Mouse (Mus musculus) testis, adult 2 months (tissue): ENCODE data around the gene Ppp1r9a. TPM values are rescaled to one million over a fixed set of nuclear protein-coding genes. Genes with fewer than 3 reads are reported as not detected.

Source experiments
- H3K27ac ChIP-seq: fragments of 200-500 bp; 2 replicates; pipeline ENCODE4 v1.5.1; 2012; ENCODE audit warnings: low read depth, low read length; ENCODE audit not compliant: control insufficient read depth, insufficient read depth
- H3K27me3 ChIP-seq: fragments of 200-500 bp; 2 replicates; pipeline ENCODE4 v1.6.1; 2012; ENCODE audit warnings: mild to moderate bottlenecking, low read length, moderate library complexity; ENCODE audit not compliant: control insufficient read depth, insufficient read depth
- H3K36me3 ChIP-seq: fragments of 200-500 bp; 2 replicates; pipeline ENCODE4 v1.6.1; 2012; ENCODE audit warnings: mild to moderate bottlenecking, low read length; ENCODE audit not compliant: control insufficient read depth, insufficient read depth
- H3K4me1 ChIP-seq: fragments of 200-500 bp; 2 replicates; pipeline ENCODE4 v1.6.1; 2012; ENCODE audit warnings: low read length; ENCODE audit not compliant: control insufficient read depth, insufficient read depth
- H3K4me3 ChIP-seq: fragments of 200-500 bp; 2 replicates; pipeline ENCODE4 v1.5.1; 2012; ENCODE audit warnings: low read depth, mild to moderate bottlenecking, low read length, moderate library complexity, mixed read lengths; ENCODE audit not compliant: control insufficient read depth
- CTCF ChIP-seq: fragments of 200-500 bp; IDR thresholded peaks from 2 replicates; pipeline ENCODE4 v1.5.1; 2012; ENCODE audit warnings: low read depth, mild to moderate bottlenecking, inconsistent platforms, low read length, moderate library complexity; ENCODE audit not compliant: control insufficient read depth, insufficient read depth, insufficient replicate concordance
- POLR2A ChIP-seq: fragments of 200-500 bp; IDR thresholded peaks from 2 replicates; pipeline ENCODE4 v1.6.1; 2012; ENCODE audit warnings: low read depth, mild to moderate bottlenecking, inconsistent platforms, low read length, moderate library complexity; ENCODE audit not compliant: control insufficient read depth
- polyA plus RNA-seq: library from polyadenylated mRNA; depleted of rRNA; stranded (reverse); fragments of >200 nt; gene quantifications from 2 replicates; pipeline ENCODE4 v1.2.3, GENCODE M21; 2012

Gene Ppp1r9a
- polyA plus RNA-seq, 1 experiment, result 8.5 TPM

- Histone ChIP-seq H3K27ac (no peak overlapping the region), H3K4me1 (no peaks in the 10 kb centered on the region), H3K36me3 (no peaks in the 10 kb centered on the region), H3K4me3 (no peak overlapping the region), H3K27me3 (no peaks in the 10 kb centered on the region)
- TF ChIP-seq CTCF (no peak), POLR2A (no peak)
These were observed 205.8 kb downstream of the Ppp1r9a start for GRCm38 (mm10) chr6:5108494-5108893.

- Histone ChIP-seq H3K27me3 (no peaks in the 10 kb centered on the region), H3K27ac (no peak overlapping the region), H3K36me3 (no peaks in the 10 kb centered on the region), H3K4me3 (no peak overlapping the region), H3K4me1 (no peaks in the 10 kb centered on the region)
- TF ChIP-seq CTCF (peak; percentile 99), POLR2A (no peak; the same call in 1 of the 2 replicates)
These were observed 207.4 kb downstream of the Ppp1r9a start for GRCm38 (mm10) chr6:5109925-5110714.

GRCm38 (mm10) chr6:5110715-5111048 lies 208.0 kb downstream of the Ppp1r9a start:
- Histone ChIP-seq H3K27ac (no peak overlapping the region), H3K27me3 (no peaks in the 10 kb centered on the region), H3K4me3 (no peak overlapping the region), H3K4me1 (no peaks in the 10 kb centered on the region), H3K36me3 (no peaks in the 10 kb centered on the region)
- TF ChIP-seq POLR2A (no peak), CTCF (no peak)

- no peak overlapping the region for H3K27ac ChIP-seq
- H3K4me1 ChIP-seq, result no peaks in the 10 kb centered on the region
- TF ChIP-seq POLR2A (no peak), CTCF (no peak)
- H3K36me3 ChIP-seq, result no peaks in the 10 kb centered on the region
- no peak overlapping the region for H3K4me3 ChIP-seq
- no peaks in the 10 kb centered on the region for H3K27me3 ChIP-seq
These were observed 210.4 kb downstream of the Ppp1r9a start for GRCm38 (mm10) chr6:5113103-5113502.

- H3K4me1 ChIP-seq, result no peaks in the 10 kb centered on the region
- no peaks in the 10 kb centered on the region for H3K36me3 ChIP-seq
- H3K4me3 ChIP-seq, result no peak overlapping the region
- H3K27me3 ChIP-seq, result no peaks in the 10 kb centered on the region
- H3K27ac ChIP-seq, result no peak overlapping the region
- no peak for TF ChIP-seq CTCF
- no peak for TF ChIP-seq POLR2A
These were observed 211.0 kb downstream of the Ppp1r9a start for GRCm38 (mm10) chr6:5113734-5114133.

- Histone ChIP-seq H3K27me3 (no peaks in the 10 kb centered on the region), H3K4me3 (no peak overlapping the region), H3K27ac (no peak overlapping the region), H3K4me1 (no peaks in the 10 kb centered on the region), H3K36me3 (no peaks in the 10 kb centered on the region)
- TF ChIP-seq CTCF (no peak), POLR2A (no peak)
These were observed 212.1 kb downstream of the Ppp1r9a start for GRCm38 (mm10) chr6:5114857-5115256.

GRCm38 (mm10) chr6:5119181-5119910 lies 216.6 kb downstream of the Ppp1r9a start:
- Histone ChIP-seq H3K27ac (no peak overlapping the region), H3K4me1 (no peaks in the 10 kb centered on the region), H3K36me3 (no peaks in the 10 kb centered on the region), H3K27me3 (no peaks in the 10 kb centered on the region), H3K4me3 (no peak overlapping the region)
- no peak for TF ChIP-seq CTCF
- TF ChIP-seq POLR2A, result no peak

- Histone ChIP-seq H3K4me3 (no peak overlapping the region), H3K27me3 (no peaks in the 10 kb centered on the region), H3K27ac (no peak overlapping the region), H3K36me3 (no peaks in the 10 kb centered on the region), H3K4me1 (no peaks in the 10 kb centered on the region)
- TF ChIP-seq POLR2A, result no peak
- TF ChIP-seq CTCF, result no peak
These were observed 217.5 kb downstream of the Ppp1r9a start for GRCm38 (mm10) chr6:5120229-5120628.
